Mouse (Mus musculus): ENCODE data around the gene Rcbtb2. TPM values are rescaled to one million over a fixed set of nuclear protein-coding genes. Genes with fewer than 3 reads are reported as not detected.

The Rcbtb2 gene
- polyA plus RNA-seq, 1 experiment, result 11.8 TPM

DNA sequence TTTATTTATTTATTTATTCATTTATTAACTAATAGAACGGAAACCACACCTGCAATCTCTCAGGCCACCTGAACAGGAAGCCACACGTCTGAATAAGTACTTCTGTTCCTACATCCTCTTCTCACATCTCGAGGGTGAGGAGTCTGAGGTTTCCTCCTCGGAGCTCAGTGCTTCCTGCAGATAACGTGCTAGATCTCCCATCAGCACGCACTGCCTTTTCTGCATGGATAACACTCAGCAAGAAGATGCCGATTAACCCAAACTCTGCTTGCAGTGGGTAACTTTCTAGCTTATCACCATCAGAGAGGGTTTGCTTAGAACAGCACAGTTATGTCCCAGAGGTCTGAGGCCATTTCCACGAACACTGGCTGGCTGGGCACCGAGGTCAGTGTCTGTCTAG is 949 bp downstream of the Rcbtb2 start:
- no peaks in the 10 kb centered on the region for H3K36me3 ChIP-seq (ENCODE audit: control insufficient read depth, insufficient read depth)
- H3ac ChIP-seq (ENCODE audit: control insufficient read depth, insufficient read length), result no peak overlapping the region
- TF ChIP-seq TCF12 (IDR thresholded peaks at IDR 0.05; ENCODE audit: insufficient read depth, poor library complexity, severe bottlenecking), result no peak
- TF ChIP-seq E2F4 (IDR thresholded peaks at IDR 0.05; ENCODE audit: insufficient read depth), result no peak
- TF ChIP-seq REST (IDR thresholded peaks at IDR 0.05; ENCODE audit: insufficient read depth, insufficient read length), result no peak
- no peak for TF ChIP-seq MYOD1 (IDR thresholded peaks at IDR 0.05; ENCODE audit: control insufficient read depth in 1 of 3, insufficient read length in 2 of 3, low read depth in 2 of 3)
- TF ChIP-seq CEBPB (IDR thresholded peaks at IDR 0.05; ENCODE audit: insufficient read depth, poor library complexity, severe bottlenecking), result no peak
- TF ChIP-seq POLR2AphosphoS2 (IDR thresholded peaks at IDR 0.05; ENCODE audit: insufficient read length, low read depth), result no peak
- no peak for TF ChIP-seq POLR2A (IDR thresholded peaks at IDR 0.05; ENCODE audit: insufficient read length, low read depth)
- TF ChIP-seq SRF (IDR thresholded peaks at IDR 0.05; ENCODE audit: control insufficient read depth, insufficient read length, low read depth), result no peak
- no peak for TF ChIP-seq TCF3 (IDR thresholded peaks at IDR 0.05; ENCODE audit: insufficient read length, low read depth)
- no peak for TF ChIP-seq USF1 (IDR thresholded peaks at IDR 0.05; ENCODE audit: low read depth)
- no peak for TF ChIP-seq MYOG (IDR thresholded peaks at IDR 0.05; ENCODE audit: control insufficient read depth in 1 of 3, insufficient read depth in 1 of 3, insufficient read length in 2 of 3, low read depth in 2 of 3)
- no peak overlapping the region for H3K4me2 ChIP-seq (ENCODE audit: low read depth)
- H3K4me3 ChIP-seq, result no peak overlapping the region
- no peaks in the 10 kb centered on the region for H3K79me2 ChIP-seq (ENCODE audit: control insufficient read depth, insufficient read depth)
- no peaks in the 10 kb centered on the region for H3K27me3 ChIP-seq (ENCODE audit: control insufficient read depth, insufficient read depth, insufficient read length)

DNA sequence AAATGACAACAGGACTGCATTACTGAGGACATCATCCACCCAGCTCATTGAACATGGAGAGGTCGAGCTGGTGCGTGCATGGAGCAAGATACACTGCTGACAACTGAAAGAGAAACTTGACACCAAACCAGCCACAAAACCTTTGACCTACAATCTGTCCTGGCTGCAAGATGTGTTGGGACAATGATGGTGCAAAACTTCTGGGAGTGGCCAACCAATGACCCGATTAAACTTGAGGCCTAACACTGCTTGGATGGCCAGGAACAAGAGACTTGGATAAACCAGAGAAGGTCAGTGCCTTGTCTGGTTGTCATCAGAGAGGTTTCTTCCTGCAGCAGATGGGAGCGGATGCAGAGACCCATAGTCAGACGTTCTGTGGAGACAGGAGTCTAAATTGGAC is 7.7 kb downstream of the Rcbtb2 start:
- H3K79me2 ChIP-seq (ENCODE audit: control insufficient read depth, insufficient read depth), result no peaks in the 10 kb centered on the region
- no peak overlapping the region for H3K4me3 ChIP-seq
- H3ac ChIP-seq (ENCODE audit: control insufficient read depth, insufficient read length), result no peak overlapping the region

DNA sequence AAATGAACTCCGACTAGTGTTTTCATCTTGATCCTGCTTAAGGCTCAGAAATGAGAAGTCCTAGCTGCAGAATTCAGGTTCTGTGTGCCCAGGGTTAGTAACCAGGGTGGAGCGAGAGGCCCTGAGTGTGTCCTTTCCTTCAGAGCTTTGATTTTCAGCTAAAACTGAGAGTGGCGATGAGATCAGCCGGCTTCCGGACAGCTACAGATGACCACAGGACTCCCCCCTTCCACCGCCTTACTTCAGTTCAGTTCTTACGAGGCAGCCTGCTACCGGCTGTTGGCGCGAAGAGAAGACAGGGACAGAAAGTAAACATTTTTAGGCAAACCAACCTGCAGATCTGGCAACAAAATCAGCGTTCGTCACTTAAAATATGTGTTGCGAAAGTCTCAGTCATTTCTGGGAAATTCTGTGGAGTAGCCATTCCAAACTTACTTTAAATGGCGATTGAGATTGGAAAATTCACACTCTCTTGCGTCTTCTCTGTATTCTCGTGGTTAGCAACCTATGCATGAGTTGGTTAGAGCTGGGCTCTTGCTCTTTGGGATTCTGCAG is 9.1 kb downstream of the Rcbtb2 start:
- no peaks in the 10 kb centered on the region for H3K36me3 ChIP-seq (ENCODE audit: control insufficient read depth, insufficient read depth)
- no peaks in the 10 kb centered on the region for H3K27me3 ChIP-seq (ENCODE audit: control insufficient read depth, insufficient read depth, insufficient read length)
- no peak overlapping the region for H3K4me3 ChIP-seq
- TF ChIP-seq MYOD1 (IDR thresholded peaks at IDR 0.05; ENCODE audit: control insufficient read depth in 1 of 3, insufficient read length in 2 of 3, low read depth in 2 of 3), result no peak
- no peak for TF ChIP-seq POLR2AphosphoS2 (IDR thresholded peaks at IDR 0.05; ENCODE audit: insufficient read length, low read depth)
- no peak for TF ChIP-seq E2F4 (IDR thresholded peaks at IDR 0.05; ENCODE audit: insufficient read depth)
- TF ChIP-seq SRF (IDR thresholded peaks at IDR 0.05; ENCODE audit: control insufficient read depth, insufficient read length, low read depth), result no peak
- no peak for TF ChIP-seq MYOG (IDR thresholded peaks at IDR 0.05; ENCODE audit: control insufficient read depth in 1 of 3, insufficient read depth in 1 of 3, insufficient read length in 2 of 3, low read depth in 2 of 3)
- TF ChIP-seq POLR2A (IDR thresholded peaks at IDR 0.05; ENCODE audit: insufficient read length, low read depth), result no peak
- TF ChIP-seq USF1 (IDR thresholded peaks at IDR 0.05; ENCODE audit: low read depth), result no peak
- no peak for TF ChIP-seq CEBPB (IDR thresholded peaks at IDR 0.05; ENCODE audit: insufficient read depth, poor library complexity, severe bottlenecking)
- TF ChIP-seq TCF3 (IDR thresholded peaks at IDR 0.05; ENCODE audit: insufficient read length, low read depth), result no peak
- no peak for TF ChIP-seq REST (IDR thresholded peaks at IDR 0.05; ENCODE audit: insufficient read depth, insufficient read length)
- TF ChIP-seq TCF12 (IDR thresholded peaks at IDR 0.05; ENCODE audit: insufficient read depth, poor library complexity, severe bottlenecking), result no peak
- no peak for TF ChIP-seq MAX (IDR thresholded peaks at IDR 0.05; ENCODE audit: low read depth)
- no peak overlapping the region for H3ac ChIP-seq (ENCODE audit: control insufficient read depth, insufficient read length)
- no peaks in the 10 kb centered on the region for H3K79me2 ChIP-seq (ENCODE audit: control insufficient read depth, insufficient read depth)
- no peak overlapping the region for H3K4me2 ChIP-seq (ENCODE audit: low read depth)

More for the DNA sequence above, 7.7 kb downstream of the Rcbtb2 start:
- no peaks in the 10 kb centered on the region for H3K36me3 ChIP-seq (ENCODE audit: control insufficient read depth, insufficient read depth)
- no peaks in the 10 kb centered on the region for H3K27me3 ChIP-seq (ENCODE audit: control insufficient read depth, insufficient read depth, insufficient read length)
- no peak overlapping the region for H3K4me2 ChIP-seq (ENCODE audit: low read depth)
- TF ChIP-seq MYOG (IDR thresholded peaks at IDR 0.05; ENCODE audit: control insufficient read depth in 1 of 3, insufficient read depth in 1 of 3, insufficient read length in 2 of 3, low read depth in 2 of 3), result no peak
- TF ChIP-seq CEBPB (IDR thresholded peaks at IDR 0.05; ENCODE audit: insufficient read depth, poor library complexity, severe bottlenecking), result no peak
- no peak for TF ChIP-seq E2F4 (IDR thresholded peaks at IDR 0.05; ENCODE audit: insufficient read depth)
- TF ChIP-seq USF1 (IDR thresholded peaks at IDR 0.05; ENCODE audit: low read depth), result no peak
- no peak for TF ChIP-seq MAX (IDR thresholded peaks at IDR 0.05; ENCODE audit: low read depth)
- TF ChIP-seq MYOD1 (IDR thresholded peaks at IDR 0.05; ENCODE audit: control insufficient read depth in 1 of 3, insufficient read length in 2 of 3, low read depth in 2 of 3), result no peak
- TF ChIP-seq REST (IDR thresholded peaks at IDR 0.05; ENCODE audit: insufficient read depth, insufficient read length), result no peak
- TF ChIP-seq TCF3 (IDR thresholded peaks at IDR 0.05; ENCODE audit: insufficient read length, low read depth), result no peak
- TF ChIP-seq SRF (IDR thresholded peaks at IDR 0.05; ENCODE audit: control insufficient read depth, insufficient read length, low read depth), result no peak
- TF ChIP-seq POLR2AphosphoS2 (IDR thresholded peaks at IDR 0.05; ENCODE audit: insufficient read length, low read depth), result no peak
- no peak for TF ChIP-seq POLR2A (IDR thresholded peaks at IDR 0.05; ENCODE audit: insufficient read length, low read depth)
- TF ChIP-seq TCF12 (IDR thresholded peaks at IDR 0.05; ENCODE audit: insufficient read depth, poor library complexity, severe bottlenecking), result no peak

DNA sequence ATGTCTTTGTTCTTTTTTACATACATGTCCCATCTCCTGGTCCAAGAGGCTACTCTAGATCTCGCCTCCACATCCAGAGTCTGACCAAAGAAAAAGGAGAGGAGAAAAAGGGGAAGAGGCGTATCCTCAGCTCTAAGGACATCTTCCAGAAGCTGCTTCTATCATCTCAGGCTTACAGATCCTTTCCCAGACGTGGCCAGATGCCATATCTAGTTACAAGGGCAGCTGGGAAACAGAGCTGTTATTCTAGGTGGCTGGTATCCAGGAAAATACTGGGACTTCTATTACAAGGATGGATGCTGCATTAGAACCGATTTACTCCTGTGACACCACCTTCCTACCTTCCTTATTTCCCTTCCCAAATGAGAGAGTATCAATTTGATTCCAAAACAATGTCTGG is 9.9 kb downstream of the Rcbtb2 start:
- H3ac ChIP-seq (ENCODE audit: control insufficient read depth, insufficient read length), result no peak overlapping the region
- no peaks in the 10 kb centered on the region for H3K27me3 ChIP-seq (ENCODE audit: control insufficient read depth, insufficient read depth, insufficient read length)
- no peaks in the 10 kb centered on the region for H3K36me3 ChIP-seq (ENCODE audit: control insufficient read depth, insufficient read depth)
- H3K79me2 ChIP-seq (ENCODE audit: control insufficient read depth, insufficient read depth), result no peaks in the 10 kb centered on the region
- H3K4me2 ChIP-seq (ENCODE audit: low read depth), result no peak overlapping the region
- TF ChIP-seq CEBPB (IDR thresholded peaks at IDR 0.05; ENCODE audit: insufficient read depth, poor library complexity, severe bottlenecking), result no peak
- TF ChIP-seq MYOG (IDR thresholded peaks at IDR 0.05; ENCODE audit: control insufficient read depth in 1 of 3, insufficient read depth in 1 of 3, insufficient read length in 2 of 3, low read depth in 2 of 3), result no peak
- no peak for TF ChIP-seq E2F4 (IDR thresholded peaks at IDR 0.05; ENCODE audit: insufficient read depth)
- TF ChIP-seq SRF (IDR thresholded peaks at IDR 0.05; ENCODE audit: control insufficient read depth, insufficient read length, low read depth), result no peak
- TF ChIP-seq POLR2A (IDR thresholded peaks at IDR 0.05; ENCODE audit: insufficient read length, low read depth), result no peak
- no peak for TF ChIP-seq MYOD1 (IDR thresholded peaks at IDR 0.05; ENCODE audit: control insufficient read depth in 1 of 3, insufficient read length in 2 of 3, low read depth in 2 of 3)
- no peak for TF ChIP-seq USF1 (IDR thresholded peaks at IDR 0.05; ENCODE audit: low read depth)
- TF ChIP-seq POLR2AphosphoS2 (IDR thresholded peaks at IDR 0.05; ENCODE audit: insufficient read length, low read depth), result no peak
- H3K4me3 ChIP-seq, result no peak overlapping the region

All from myocyte (in vitro differentiated cells).